Mouse (Mus musculus): ENCODE results near the gene Olfr547.

DNA sequence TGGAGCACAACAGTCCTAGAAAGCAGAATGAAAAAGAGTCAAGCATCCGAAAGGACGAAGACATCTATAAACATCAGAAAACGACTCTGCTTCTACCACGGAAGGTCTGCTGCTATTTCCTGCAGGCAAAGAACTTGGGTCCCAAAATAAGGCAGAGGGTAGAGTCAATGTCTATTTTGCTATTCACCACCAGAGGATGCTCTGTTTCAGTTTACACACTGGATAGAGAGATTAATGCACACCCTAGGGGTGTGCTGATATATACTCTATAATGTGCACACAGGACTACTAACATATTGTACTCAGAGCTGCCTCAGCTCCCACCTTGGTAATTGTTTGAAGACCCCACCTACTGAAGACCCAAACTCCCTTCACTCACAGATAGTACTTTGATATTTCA is 31.7 kb downstream of the Olfr547 start:
- TF ChIP-seq MAFK (IDR thresholded peaks at IDR 0.05; ENCODE audit: insufficient read depth, low read depth, low read length) (no peak), HCFC1 (IDR thresholded peaks at IDR 0.05; ENCODE audit: borderline replicate concordance, insufficient read depth, low read length) (no peak), ZC3H11A (IDR thresholded peaks at IDR 0.05; ENCODE audit: borderline replicate concordance, low read depth, low read length) (no peak), ZNF384 (IDR thresholded peaks at IDR 0.05; ENCODE audit: low read depth, low read length) (no peak)

Data from ES-E14 (cell line).